Mouse (Mus musculus): ENCODE measurements around the gene Emsy. TPM values are rescaled to one million over a fixed set of nuclear protein-coding genes. Genes with fewer than 3 reads are reported as not detected.

Gene Emsy
- polyA plus RNA-seq, 1 experiment from 2014 or later = 22.3 TPM

GRCm38 (mm10) chr7:98601715-98602114, 54.9 kb downstream of the Emsy start:
- no peak overlapping the region for H3K4me2 ChIP-seq (ENCODE audit: low read depth, low read length)
- H3K4me3 ChIP-seq (ENCODE audit: low read length) = no peak overlapping the region
- H3K9ac ChIP-seq (ENCODE audit: low read length) = no peak overlapping the region
- no peak overlapping the region for H3K27ac ChIP-seq (ENCODE audit: low read length)
- no peaks in the 10 kb centered on the region for H3K9me3 ChIP-seq (replicated peaks; ENCODE audit: control insufficient read depth, low read length)
- no peaks in the 10 kb centered on the region for H3K4me1 ChIP-seq (ENCODE audit: control insufficient read depth, insufficient read depth, low read length)
- H3K36me3 ChIP-seq (ENCODE audit: control insufficient read depth, insufficient read depth) = peaks cover 8% of the 10 kb centered on the region
- H3K27me3 ChIP-seq (ENCODE audit: control insufficient read depth, insufficient read depth, low read length) = no peaks in the 10 kb centered on the region
- ATAC-seq (replicated peaks; ENCODE audit: extremely low read depth, insufficient read depth, low FRiP score) = no peak
- WGBS = 72% methylated on average over 4 of the region's 4 CpGs

GRCm38 (mm10) chr7:98597402-98597801, 59.2 kb downstream of the Emsy start:
- no peak overlapping the region for H3K4me3 ChIP-seq (ENCODE audit: low read length)
- WGBS = 81% methylated on average over 8 of the region's 8 CpGs
- ATAC-seq (replicated peaks; ENCODE audit: extremely low read depth, insufficient read depth, low FRiP score) = no peak
- no peaks in the 10 kb centered on the region for H3K27me3 ChIP-seq (ENCODE audit: control insufficient read depth, insufficient read depth, low read length)
- no peak overlapping the region for H3K4me2 ChIP-seq (ENCODE audit: low read depth, low read length)
- H3K36me3 ChIP-seq (ENCODE audit: control insufficient read depth, insufficient read depth) = peaks cover 29% of the 10 kb centered on the region
- H3K4me1 ChIP-seq (ENCODE audit: control insufficient read depth, insufficient read depth, low read length) = no peaks in the 10 kb centered on the region
- H3K27ac ChIP-seq (ENCODE audit: low read length) = no peak overlapping the region
- no peaks in the 10 kb centered on the region for H3K9me3 ChIP-seq (replicated peaks; ENCODE audit: control insufficient read depth, low read length)
- H3K9ac ChIP-seq (ENCODE audit: low read length) = no peak overlapping the region

- Histone ChIP-seq H3K4me2 (ENCODE audit: low read depth, low read length) (no peak overlapping the region), H3K9me3 (replicated peaks; ENCODE audit: control insufficient read depth, low read length) (no peaks in the 10 kb centered on the region), H3K4me3 (ENCODE audit: low read length) (no peak overlapping the region), H3K36me3 (ENCODE audit: control insufficient read depth, insufficient read depth) (peaks cover 33% of the 10 kb centered on the region), H3K27me3 (ENCODE audit: control insufficient read depth, insufficient read depth, low read length) (no peaks in the 10 kb centered on the region), H3K9ac (ENCODE audit: low read length) (no peak overlapping the region), H3K27ac (ENCODE audit: low read length) (no peak overlapping the region), H3K4me1 (ENCODE audit: control insufficient read depth, insufficient read depth, low read length) (no peaks in the 10 kb centered on the region)
- ATAC-seq (replicated peaks; ENCODE audit: extremely low read depth, insufficient read depth, low FRiP score) = 0 out of 2 replicates have a peak, but pooled peaks have one; percentile 2
- 83% methylated on average over 4 of the region's 4 CpGs for WGBS
Measured at GRCm38 (mm10) chr7:98594731-98595130, 61.9 kb downstream of the Emsy start.

- H3K4me1 ChIP-seq (ENCODE audit: control insufficient read depth, insufficient read depth, low read length) = no peaks in the 10 kb centered on the region
- H3K4me3 ChIP-seq (ENCODE audit: low read length) = no peak overlapping the region
- no peaks in the 10 kb centered on the region for H3K9me3 ChIP-seq (replicated peaks; ENCODE audit: control insufficient read depth, low read length)
- H3K4me2 ChIP-seq (ENCODE audit: low read depth, low read length) = no peak overlapping the region
- no peak overlapping the region for H3K27ac ChIP-seq (ENCODE audit: low read length)
- no peak overlapping the region for H3K9ac ChIP-seq (ENCODE audit: low read length)
- H3K27me3 ChIP-seq (ENCODE audit: control insufficient read depth, insufficient read depth, low read length) = no peaks in the 10 kb centered on the region
- H3K36me3 ChIP-seq (ENCODE audit: control insufficient read depth, insufficient read depth) = peaks cover 37% of the 10 kb centered on the region; the same call in 1 of the 2 replicates
- ATAC-seq (replicated peaks; ENCODE audit: extremely low read depth, insufficient read depth, low FRiP score) = no peak
- 82% methylated on average over 6 of the region's 6 CpGs for WGBS
Measured at GRCm38 (mm10) chr7:98593276-98593675, 63.3 kb downstream of the Emsy start.

GRCm38 (mm10) chr7:98589028-98589427, 67.6 kb downstream of the Emsy start:
- H3K9ac ChIP-seq (ENCODE audit: low read length) = no peak overlapping the region
- H3K4me3 ChIP-seq (ENCODE audit: low read length) = no peak overlapping the region
- H3K9me3 ChIP-seq (replicated peaks; ENCODE audit: control insufficient read depth, low read length) = no peaks in the 10 kb centered on the region
- H3K27me3 ChIP-seq (ENCODE audit: control insufficient read depth, insufficient read depth, low read length) = no peaks in the 10 kb centered on the region
- ATAC-seq (replicated peaks; ENCODE audit: extremely low read depth, insufficient read depth, low FRiP score) = no peak
- no peak overlapping the region for H3K27ac ChIP-seq (ENCODE audit: low read length)
- WGBS = 62% methylated on average over 3 of the region's 3 CpGs
- no peak overlapping the region for H3K4me2 ChIP-seq (ENCODE audit: low read depth, low read length)
- H3K4me1 ChIP-seq (ENCODE audit: control insufficient read depth, insufficient read depth, low read length) = no peaks in the 10 kb centered on the region
- peaks cover 27% of the 10 kb centered on the region; the same call in 1 of the 2 replicates for H3K36me3 ChIP-seq (ENCODE audit: control insufficient read depth, insufficient read depth)

GRCm38 (mm10) chr7:98586313-98586712, 70.3 kb downstream of the Emsy start:
- Histone ChIP-seq H3K4me1 (ENCODE audit: control insufficient read depth, insufficient read depth, low read length) (no peaks in the 10 kb centered on the region), H3K4me3 (ENCODE audit: low read length) (no peak overlapping the region), H3K9me3 (replicated peaks; ENCODE audit: control insufficient read depth, low read length) (no peaks in the 10 kb centered on the region), H3K27me3 (ENCODE audit: control insufficient read depth, insufficient read depth, low read length) (no peaks in the 10 kb centered on the region), H3K27ac (ENCODE audit: low read length) (no peak overlapping the region), H3K9ac (ENCODE audit: low read length) (no peak overlapping the region), H3K36me3 (ENCODE audit: control insufficient read depth, insufficient read depth) (peaks cover 15% of the 10 kb centered on the region; the same call in 1 of the 2 replicates), H3K4me2 (ENCODE audit: low read depth, low read length) (no peak overlapping the region)
- WGBS = 81% methylated on average over 3 of the region's 3 CpGs
- no peak for ATAC-seq (replicated peaks; ENCODE audit: extremely low read depth, insufficient read depth, low FRiP score)

- Histone ChIP-seq H3K9me3 (replicated peaks; ENCODE audit: control insufficient read depth, low read length) (no peaks in the 10 kb centered on the region), H3K4me2 (ENCODE audit: low read depth, low read length) (no peak overlapping the region), H3K27me3 (ENCODE audit: control insufficient read depth, insufficient read depth, low read length) (no peaks in the 10 kb centered on the region), H3K4me1 (ENCODE audit: control insufficient read depth, insufficient read depth, low read length) (no peaks in the 10 kb centered on the region), H3K9ac (ENCODE audit: low read length) (no peak overlapping the region), H3K27ac (ENCODE audit: low read length) (no peak overlapping the region), H3K36me3 (ENCODE audit: control insufficient read depth, insufficient read depth) (peaks cover 7% of the 10 kb centered on the region; the same call in 1 of the 2 replicates), H3K4me3 (ENCODE audit: low read length) (no peak overlapping the region)
- ATAC-seq (replicated peaks; ENCODE audit: extremely low read depth, insufficient read depth, low FRiP score) = no peak
- WGBS = 71% methylated on average over 2 of the region's 3 CpGs
Measured at GRCm38 (mm10) chr7:98584555-98584954, 72.0 kb downstream of the Emsy start.

- Histone ChIP-seq H3K4me3 (ENCODE audit: low read length) (no peak overlapping the region), H3K4me2 (ENCODE audit: low read depth, low read length) (no peak overlapping the region), H3K4me1 (ENCODE audit: control insufficient read depth, insufficient read depth, low read length) (no peaks in the 10 kb centered on the region), H3K27ac (ENCODE audit: low read length) (no peak overlapping the region), H3K36me3 (ENCODE audit: control insufficient read depth, insufficient read depth) (no peaks in the 10 kb centered on the region), H3K27me3 (ENCODE audit: control insufficient read depth, insufficient read depth, low read length) (no peaks in the 10 kb centered on the region), H3K9ac (ENCODE audit: low read length) (no peak overlapping the region), H3K9me3 (replicated peaks; ENCODE audit: control insufficient read depth, low read length) (no peaks in the 10 kb centered on the region)
- ATAC-seq (replicated peaks; ENCODE audit: extremely low read depth, insufficient read depth, low FRiP score) = no peak
- 70% methylated on average over 4 of the region's 4 CpGs for WGBS
Measured at GRCm38 (mm10) chr7:98581266-98581665, 75.3 kb downstream of the Emsy start.

GRCm38 (mm10) chr7:98580441-98580840, 76.1 kb downstream of the Emsy start:
- WGBS = 59% methylated on average over 7 of the region's 7 CpGs

More at GRCm38 (mm10) chr7:98580441-98580840, 76.1 kb downstream of the Emsy start:
- ATAC-seq (replicated peaks; ENCODE audit: extremely low read depth, insufficient read depth, low FRiP score) = no peak
- H3K4me1 ChIP-seq (ENCODE audit: control insufficient read depth, insufficient read depth, low read length) = no peaks in the 10 kb centered on the region
- H3K36me3 ChIP-seq (ENCODE audit: control insufficient read depth, insufficient read depth) = no peaks in the 10 kb centered on the region
- H3K4me3 ChIP-seq (ENCODE audit: low read length) = no peak overlapping the region
- H3K27ac ChIP-seq (ENCODE audit: low read length) = no peak overlapping the region
- H3K9ac ChIP-seq (ENCODE audit: low read length) = no peak overlapping the region
- no peaks in the 10 kb centered on the region for H3K27me3 ChIP-seq (ENCODE audit: control insufficient read depth, insufficient read depth, low read length)
- H3K4me2 ChIP-seq (ENCODE audit: low read depth, low read length) = no peak overlapping the region
- H3K9me3 ChIP-seq (replicated peaks; ENCODE audit: control insufficient read depth, low read length) = no peaks in the 10 kb centered on the region

All from heart, embryonic 16.5 days (tissue).